Mouse (Mus musculus): ENCODE measurements around the gene Ctla4. TPM values are rescaled to one million over a fixed set of nuclear protein-coding genes. Genes with fewer than 3 reads are reported as not detected.
A peak's percentile ranks its signal among the peaks of the same experiment; 100 is the strongest.

The Ctla4 gene
- total RNA-seq, 2 experiments from 2014 or later: 1.00 to 1.1 TPM

GRCm38 (mm10) chr1:60955186-60955585 is 68.4 kb downstream of the Ctla4 start:
- intact Hi-C loops (cut with DNase I): loop anchor here (2.0 to 10.0 kb wide), 3 partner anchors 86 to 290 kb away; no protein-coding TSS in a partner anchor
- no peak for DNase-seq

GRCm38 (mm10) chr1:60956196-60956595 is 69.4 kb downstream of the Ctla4 start:
- DNase-seq: no peak
- intact Hi-C loops (cut with DNase I): loop anchor here (5.0 to 10.0 kb wide), 2 partner anchors 234 to 291 kb away; no protein-coding TSS in a partner anchor

GRCm38 (mm10) chr1:60958287-60958686 is 71.5 kb downstream of the Ctla4 start:
- DNase-seq: no peak
- intact Hi-C loops (cut with DNase I): loop anchor here (5.0 to 10.0 kb wide), 2 partner anchors 236 to 293 kb away; no protein-coding TSS in a partner anchor

GRCm38 (mm10) chr1:60959246-60959645 is 72.4 kb downstream of the Ctla4 start:
- intact Hi-C loops (cut with DNase I): loop anchor here (5.0 to 10.0 kb wide), 2 partner anchors 237 to 294 kb away; no protein-coding TSS in a partner anchor
- no peak for DNase-seq

GRCm38 (mm10) chr1:60960451-60960850 is 73.7 kb downstream of the Ctla4 start:
- intact Hi-C loops (cut with DNase I): loop anchor here (5.0 kb wide), 3 partner anchors 553 to 803 kb away; partner anchors contain the start of genes Abi2 and Cyp20a1
- peak; percentile 58 to 70 for DNase-seq

GRCm38 (mm10) chr1:60961080-60961479 is 74.3 kb downstream of the Ctla4 start:
- intact Hi-C loops (cut with DNase I): loop anchor here (5.0 kb wide), 3 partner anchors 554 to 804 kb away; partner anchors contain the start of genes Abi2 and Cyp20a1
- DNase-seq: peak; percentile 63 to 72

- intact Hi-C loops (cut with DNase I): loop anchor here (5.0 kb wide), 3 partner anchors 555 to 805 kb away; partner anchors contain the start of genes Abi2 and Cyp20a1
Observed at GRCm38 (mm10) chr1:60962095-60962494, 75.3 kb downstream of the Ctla4 start.

More at GRCm38 (mm10) chr1:60962095-60962494, 75.3 kb downstream of the Ctla4 start:
- no peak for DNase-seq

Other genes starting within 250 kb of the Ctla4 start
- gene Cd28, start 170.2 kb upstream of the Ctla4 start, total RNA-seq (2021): 10 to 100 TPM in 1 of 2 experiments, 1 to 10 TPM in 1; 9.5 to 13.2 TPM
- under 1 TPM; 0.14 to 0.22 TPM for gene Icos, start 90.9 kb downstream of the Ctla4 start, total RNA-seq (2021)

Measured in heart, postnatal 36 days (tissue).